Mouse (Mus musculus) forebrain, embryonic 11.5 days (tissue): ENCODE data around the gene Cd209c. TPM values are rescaled to one million over a fixed set of nuclear protein-coding genes. Genes with fewer than 3 reads are reported as not detected.

ENCODE experiments used
- ATAC-seq: fragments of 200-750 bp; cut with Nextera tagmentation; replicated peaks from 2 replicates; pipeline ENCODE4 v1.8.0; 2017; ENCODE audit warnings: moderate TSS enrichment; ENCODE audit not compliant: low FRiP score
- DNase-seq: peaks from one replicate; pipeline ENCODE4 v3.0.0-alpha.2; 2017; ENCODE audit warnings: low spot score
- H3K27ac ChIP-seq: fragments of 300-500 bp; sonication (generic); 2 replicates; pipeline ENCODE4 v1.5.1; 2014; ENCODE audit warnings: low read depth, low read length
- H3K27me3 ChIP-seq: fragments of 300-500 bp; sonication (generic); 2 replicates; pipeline ENCODE4 v1.6.1; 2014; ENCODE audit warnings: mild to moderate bottlenecking, low read length, mixed read lengths; ENCODE audit not compliant: control insufficient read depth, insufficient read depth
- H3K36me3 ChIP-seq: fragments of 300-500 bp; sonication (generic); 2 replicates; pipeline ENCODE4 v1.6.1; 2014; ENCODE audit warnings: mild to moderate bottlenecking, low read length, moderate library complexity, mixed read lengths; ENCODE audit not compliant: control insufficient read depth, insufficient read depth
- H3K4me1 ChIP-seq: fragments of 300-500 bp; sonication (generic); replicated peaks from 2 replicates; pipeline ENCODE4 v1.6.1; 2014; ENCODE audit warnings: low read length, mixed read lengths; ENCODE audit not compliant: control insufficient read depth, insufficient read depth
- H3K4me2 ChIP-seq: fragments of 300-500 bp; sonication (generic); 2 replicates; pipeline ENCODE4 v1.6.1; 2014; ENCODE audit warnings: low read depth, mild to moderate bottlenecking, low read length, moderate library complexity, mixed read lengths; ENCODE audit not compliant: severe bottlenecking
- H3K4me3 ChIP-seq: fragments of 300-500 bp; sonication (generic); 2 replicates; pipeline ENCODE4 v1.5.1; 2014; ENCODE audit warnings: low read depth, low read length
- H3K9ac ChIP-seq: fragments of 300-500 bp; sonication (generic); 2 replicates; pipeline ENCODE4 v1.6.1; 2014; ENCODE audit warnings: low read length
- H3K9me3 ChIP-seq: fragments of 300-500 bp; sonication (generic); 2 replicates; pipeline ENCODE4 v1.6.1; 2016; ENCODE audit warnings: low read length, mixed read lengths; ENCODE audit not compliant: control insufficient read depth
- WGBS: fragments of 180-500 bp; shearing (Covaris S2); extraction: QIAGEN DNeasy Blood & Tissue Kit; methylation state at CpG from one replicate; pipeline ENCODE4 v1.1.7; 2014; 5-methylcytosine and 5-hydroxymethylcytosine counted together
- polyA plus RNA-seq: library from polyadenylated mRNA; unstranded; fragments of >200 nt; fragmentation: Nextera tagmentation; extraction: Ambion mirVana; gene quantifications from 2 replicates; pipeline ENCODE4 v1.2.1, GENCODE M21; 2014

The Cd209c gene
- 0.79 and 1.0 TPM in 2 replicates for polyA plus RNA-seq

GRCm38 (mm10) chr8:3954646-3955045, at the start of gene Cd209c:
Gene Cd209c (minus strand): TSS chr8:3954746.
- H3K9ac ChIP-seq: no peak within 1 kb of the TSS
- H3K4me3 ChIP-seq: no peak within 1 kb of the TSS
- H3K9me3 ChIP-seq: peaks cover 5% of the 10 kb centered on the region
- no peak within 1 kb of the TSS for H3K4me2 ChIP-seq
- H3K27ac ChIP-seq: no peak within 1 kb of the TSS
- ATAC-seq: no peak
- H3K36me3 ChIP-seq: no peaks in the 10 kb centered on the region
- DNase-seq: no peak
- no peaks in the 10 kb centered on the region for H3K27me3 ChIP-seq
- 80% methylated on average over 1 of the region's 1 CpGs for WGBS
- no peaks in the 10 kb centered on the region for H3K4me1 ChIP-seq

DNA sequence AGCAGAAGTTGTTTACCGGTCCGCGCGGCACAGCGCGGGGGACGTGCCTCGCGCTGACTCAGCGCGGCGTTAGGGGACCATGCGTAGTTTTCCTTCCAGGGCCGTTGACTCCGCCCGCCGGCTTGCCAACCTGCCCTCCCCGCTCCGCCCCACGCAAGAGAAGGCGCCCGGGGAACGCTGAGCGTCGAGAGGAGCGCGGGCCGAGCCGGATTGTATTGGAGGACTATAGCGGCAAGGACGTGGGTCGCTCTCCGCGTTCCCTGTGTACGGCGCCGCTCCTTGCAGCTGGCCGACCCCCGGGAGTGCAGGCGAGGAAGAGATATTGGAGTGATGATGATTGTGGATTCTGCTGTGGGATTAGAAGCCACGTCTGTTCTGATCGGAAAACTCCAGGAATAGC, 39.7 kb upstream of the Cd209c start:
- Histone ChIP-seq H3K27ac (no peak overlapping the region), H3K9me3 (peaks cover 6% of the 10 kb centered on the region; the same call in 1 of the 2 replicates), H3K4me1 (no peaks in the 10 kb centered on the region), H3K36me3 (no peaks in the 10 kb centered on the region), H3K4me2 (no peak overlapping the region), H3K27me3 (no peaks in the 10 kb centered on the region), H3K9ac (no peak overlapping the region), H3K4me3 (no peak overlapping the region)
- ATAC-seq (no peak), DNase-seq (no peak)
- WGBS: 36% methylated on average over 42 of the region's 42 CpGs

GRCm38 (mm10) chr8:3956037-3956436, 1.5 kb upstream of the Cd209c start:
- H3K9ac ChIP-seq: no peak overlapping the region
- ATAC-seq (no peak), DNase-seq (no peak)
- H3K27ac ChIP-seq: no peak overlapping the region
- peaks cover 5% of the 10 kb centered on the region for H3K9me3 ChIP-seq
- no peaks in the 10 kb centered on the region for H3K27me3 ChIP-seq
- no peak overlapping the region for H3K4me2 ChIP-seq
- 89% methylated on average over 1 of the region's 1 CpGs for WGBS
- H3K4me1 ChIP-seq: no peaks in the 10 kb centered on the region
- no peak overlapping the region for H3K4me3 ChIP-seq
- H3K36me3 ChIP-seq: no peaks in the 10 kb centered on the region

GRCm38 (mm10) chr8:3940023-3940422, 14.5 kb downstream of the Cd209c start:
- no peaks in the 10 kb centered on the region for H3K36me3 ChIP-seq
- no peak for ATAC-seq
- 92% methylated on average over 3 of the region's 3 CpGs for WGBS
- no peak overlapping the region for H3K4me2 ChIP-seq
- no peaks in the 10 kb centered on the region for H3K4me1 ChIP-seq
- no peaks in the 10 kb centered on the region for H3K27me3 ChIP-seq
- peaks cover 9% of the 10 kb centered on the region; the same call in 1 of the 2 replicates for H3K9me3 ChIP-seq
- no peak overlapping the region for H3K27ac ChIP-seq
- no peak overlapping the region for H3K4me3 ChIP-seq
- DNase-seq: no peak
- no peak overlapping the region for H3K9ac ChIP-seq

DNA sequence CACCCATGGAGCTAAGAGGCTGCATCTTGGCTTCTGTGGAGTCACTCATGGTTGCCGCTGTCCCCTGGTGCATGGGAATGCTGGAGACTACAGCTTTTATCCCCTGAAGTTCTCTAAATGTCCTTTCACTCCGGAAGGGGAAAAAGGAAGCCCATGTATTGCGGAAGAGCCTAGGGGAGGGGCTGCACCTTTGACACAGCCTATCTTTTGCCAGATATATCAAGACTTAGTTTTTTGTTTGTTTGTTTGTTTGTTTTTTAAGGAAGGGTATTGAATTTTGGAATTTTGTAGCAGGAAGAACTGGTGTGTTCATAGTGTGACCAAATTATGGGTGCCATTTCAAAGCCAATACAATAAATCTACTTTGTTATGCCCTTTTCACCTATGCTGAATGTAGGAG, 27.8 kb downstream of the Cd209c start, which contains the start of gene Cd209b:
Gene Cd209b (minus strand): TSS at position 101 of the 400 bp plus-strand sequence.
- Histone ChIP-seq H3K4me2 (no peak within 1 kb of the TSS), H3K4me1 (no peaks in the 10 kb centered on the region), H3K27ac (no peak within 1 kb of the TSS), H3K9ac (no peak within 1 kb of the TSS), H3K27me3 (no peaks in the 10 kb centered on the region), H3K36me3 (no peaks in the 10 kb centered on the region), H3K9me3 (peaks cover 9% of the 10 kb centered on the region; the same call in 1 of the 2 replicates), H3K4me3 (no peak within 1 kb of the TSS)
- ATAC-seq: no peak
- WGBS: 89% methylated on average over 3 of the region's 3 CpGs
- no peak for DNase-seq

Other genes with a start within 250 kb of the Cd209c start
- gene Clec4g, start 234.1 kb downstream of the Cd209c start, polyA plus RNA-seq: 0.20 and 0.56 TPM in 2 replicates
- gene Cd209a, start 205.8 kb downstream of the Cd209c start, polyA plus RNA-seq: not detected in 2 replicates
- not detected in 2 replicates for gene Cd209e, start 100.4 kb downstream of the Cd209c start, polyA plus RNA-seq
- not detected in 2 replicates for gene Cd209d, start 76.2 kb downstream of the Cd209c start, polyA plus RNA-seq
- gene Cd209b, start 27.9 kb downstream of the Cd209c start, polyA plus RNA-seq: not detected in 2 replicates
- not detected in 2 replicates for gene Cd209f, start 151.1 kb upstream of the Cd209c start, polyA plus RNA-seq
- gene Cd209g, start 179.4 kb upstream of the Cd209c start, polyA plus RNA-seq: not detected in 2 replicates
- 32.6 and 32.8 TPM in 2 replicates for gene Evi5l, start 211.8 kb upstream of the Cd209c start, polyA plus RNA-seq